Mouse (Mus musculus): ENCODE results near the gene Spg7.
"Not testable (repeated sequence)": the region's sequence is repeated elsewhere in the genome, so short reads cannot be mapped to it uniquely, and the experiment has no call there.

Spg7 gene

DNA sequence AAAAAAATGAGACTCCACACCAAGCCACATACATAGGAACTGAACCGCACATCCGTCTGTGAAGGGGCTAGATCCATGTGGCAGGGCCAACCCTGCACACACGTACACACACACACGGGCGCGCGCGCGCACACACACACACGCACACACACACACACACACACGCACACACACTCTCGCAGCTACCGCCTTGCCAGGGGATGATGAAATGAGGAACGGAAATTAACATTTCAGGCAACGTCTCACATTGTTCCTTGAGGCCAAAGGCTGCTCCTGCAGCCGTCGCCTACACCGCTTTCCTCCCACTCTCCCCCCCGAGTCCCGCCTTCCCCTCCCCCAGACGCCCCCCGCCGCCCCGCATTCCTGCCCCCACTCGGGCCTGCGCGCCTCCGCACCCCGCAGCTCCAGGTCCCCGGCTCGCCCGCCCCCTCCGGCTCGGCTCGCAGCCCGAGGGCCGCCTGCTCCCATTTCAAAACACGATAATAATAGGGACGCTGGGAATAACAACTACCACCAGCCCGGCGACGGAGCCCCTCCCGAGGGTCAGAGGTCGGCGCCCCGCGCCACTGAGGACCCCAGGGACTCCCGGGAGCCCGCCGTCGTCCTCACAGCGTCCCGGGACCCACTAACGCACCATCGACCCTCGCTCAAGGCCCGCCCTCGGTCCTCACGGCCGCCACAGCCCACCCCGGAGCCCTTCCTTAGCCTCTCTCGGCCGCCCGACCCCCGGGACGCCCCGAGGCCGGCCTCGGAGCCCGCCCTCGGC, 21.6 kb upstream of the Spg7 start:
- DNase-seq (ENCODE audit: low read depth, low spot score): peak; percentile 65

DNA sequence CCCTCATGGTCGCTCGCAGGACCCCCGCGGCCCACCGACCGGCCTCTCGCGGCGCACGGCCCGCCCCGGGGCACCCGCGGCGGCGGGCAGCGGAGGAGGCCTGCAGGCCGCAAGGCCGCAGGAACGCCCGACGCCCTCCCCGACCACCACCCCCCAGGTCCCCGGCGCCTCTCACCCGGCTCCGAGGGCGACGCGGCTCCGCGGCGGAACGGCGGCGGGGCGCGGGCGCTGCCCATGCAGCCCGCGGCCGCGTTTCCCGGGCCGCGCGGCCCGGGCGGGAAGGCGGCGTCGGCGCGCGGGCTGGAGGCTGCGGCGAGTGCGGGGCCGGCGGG, 21.0 kb upstream of the Spg7 start:
- DNase-seq (ENCODE audit: low read depth, low spot score): no peak

DNA sequence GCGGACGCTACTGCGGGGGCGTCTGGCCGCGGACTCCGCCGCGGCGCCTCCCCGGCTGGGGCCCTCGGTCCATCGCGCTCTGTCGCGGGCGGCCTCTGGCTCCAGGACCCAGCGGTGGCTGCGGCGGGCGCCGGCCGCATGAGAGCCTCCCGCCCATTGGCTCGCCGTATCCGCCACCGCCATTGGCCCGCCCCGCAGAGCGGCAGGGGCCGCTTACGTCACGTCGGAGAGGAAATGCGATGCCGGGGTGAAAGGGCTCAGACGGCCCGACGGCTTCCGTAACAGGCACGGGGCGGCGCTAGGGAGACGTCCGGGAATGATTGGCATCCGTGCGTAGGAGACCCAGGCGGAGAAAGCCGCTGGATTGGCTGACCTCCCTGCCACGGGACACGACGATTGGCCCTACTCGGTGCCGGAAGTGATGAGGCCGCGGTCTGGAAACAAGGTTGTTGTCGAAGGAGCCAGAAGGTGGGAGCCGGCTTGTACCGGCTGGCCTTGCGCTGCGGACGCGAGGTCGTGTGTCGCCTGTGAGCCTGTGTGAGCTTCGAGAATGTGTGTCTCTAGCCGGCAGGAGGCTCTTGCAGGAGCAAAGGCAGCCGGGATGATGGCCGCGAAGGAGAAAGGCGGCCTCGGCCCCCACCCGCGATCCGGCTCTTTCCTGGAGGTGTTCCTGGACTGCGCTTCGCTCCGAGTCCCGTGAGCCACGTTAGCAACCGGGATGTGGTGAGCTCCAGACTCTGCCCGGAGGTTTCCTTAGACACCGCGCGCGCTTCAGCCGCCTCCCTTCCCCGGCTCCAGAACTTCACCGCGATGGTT, 20.4 kb upstream of the Spg7 start, which contains the start of gene Ankrd11:
Ankrd11 (minus strand) TSS at position 120 of the 816 bp plus-strand sequence.
- DNase-seq (ENCODE audit: low read depth, low spot score): peak; percentile 100

GRCm38 (mm10) chr8:123042974-123043625, 19.6 kb upstream of the Spg7 start:
- DNase-seq (ENCODE audit: low read depth, low spot score): no peak

GRCm38 (mm10) chr8:123043941-123044340, 18.8 kb upstream of the Spg7 start:
- no peak for DNase-seq (ENCODE audit: low read depth, low spot score)

DNA sequence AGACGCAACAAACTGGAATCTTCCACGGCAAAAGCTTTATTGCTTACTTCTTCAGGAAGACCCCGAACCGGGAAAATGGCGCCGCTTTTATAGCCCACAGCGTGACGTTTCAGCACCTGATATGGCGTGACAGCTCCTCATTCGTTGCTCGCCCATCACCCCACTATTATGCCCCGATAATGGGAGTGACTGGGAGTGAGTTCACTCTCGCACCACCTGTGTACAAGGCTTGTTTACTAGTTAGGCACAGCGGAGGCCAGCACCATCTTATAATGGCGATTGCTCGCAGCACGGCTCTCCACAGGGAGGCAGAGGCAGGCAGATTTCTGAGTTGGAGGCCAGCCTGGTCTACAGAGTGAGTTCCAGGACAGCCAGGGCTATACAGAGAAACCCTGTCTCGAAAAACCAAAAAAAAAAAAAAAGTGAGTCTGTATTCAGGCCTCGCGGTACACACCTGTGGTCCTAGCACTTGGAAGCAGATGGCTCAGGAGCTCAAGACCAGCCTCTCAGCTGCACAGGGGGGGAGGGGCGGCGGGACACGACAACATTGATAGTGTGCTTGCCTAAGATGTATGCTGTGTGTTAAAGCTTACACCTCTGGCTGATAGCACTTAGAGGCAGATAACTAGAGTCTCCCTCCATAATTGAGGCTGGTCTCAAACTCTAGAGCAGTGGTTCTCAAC, 17.9 kb upstream of the Spg7 start:
- not testable (repeated sequence) for DNase-seq (ENCODE audit: low read depth, low spot score)

DNA sequence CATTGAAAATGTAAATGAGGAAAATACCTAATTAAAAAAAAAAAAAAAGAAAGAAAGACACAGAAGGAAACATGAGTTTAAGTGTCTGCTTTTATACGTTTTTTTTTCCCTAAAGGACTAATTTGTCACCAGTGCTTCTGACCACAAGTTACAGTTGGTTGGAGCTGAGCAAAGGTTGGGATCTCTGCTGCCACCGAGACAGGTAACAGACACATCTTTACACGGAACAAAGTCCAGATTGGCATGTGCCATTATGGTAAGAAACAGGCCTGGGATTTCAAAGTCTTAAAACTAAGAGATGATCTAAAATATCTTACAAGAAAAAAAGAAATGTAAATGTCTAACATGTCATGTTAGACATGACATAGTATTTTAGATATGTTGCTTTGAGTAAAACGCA, 16.0 kb upstream of the Spg7 start:
- DNase-seq (ENCODE audit: low read depth, low spot score): no peak

DNA sequence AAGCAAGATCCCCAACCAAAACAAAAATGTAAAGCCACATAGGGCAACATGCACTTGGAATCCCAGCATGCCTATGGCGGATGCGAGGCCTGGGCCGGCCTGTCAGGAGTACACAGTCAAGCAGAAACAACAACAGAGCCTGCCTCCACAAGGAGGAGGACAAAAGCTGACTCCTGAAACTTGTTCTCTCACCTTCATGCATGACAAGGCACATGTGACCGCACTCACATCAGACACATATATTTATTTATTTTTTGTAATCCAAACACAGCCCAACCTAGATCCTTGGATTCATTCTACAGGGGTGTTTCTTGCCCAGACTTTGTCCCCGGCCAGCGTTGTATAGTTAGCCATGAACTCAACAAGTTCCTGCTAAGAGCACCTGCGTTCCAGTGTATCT, 14.9 kb upstream of the Spg7 start:
- no peak for DNase-seq (ENCODE audit: low read depth, low spot score)

- no peak for DNase-seq (ENCODE audit: low read depth, low spot score)
Measured at GRCm38 (mm10) chr8:123048402-123048801, 14.3 kb upstream of the Spg7 start.

DNA sequence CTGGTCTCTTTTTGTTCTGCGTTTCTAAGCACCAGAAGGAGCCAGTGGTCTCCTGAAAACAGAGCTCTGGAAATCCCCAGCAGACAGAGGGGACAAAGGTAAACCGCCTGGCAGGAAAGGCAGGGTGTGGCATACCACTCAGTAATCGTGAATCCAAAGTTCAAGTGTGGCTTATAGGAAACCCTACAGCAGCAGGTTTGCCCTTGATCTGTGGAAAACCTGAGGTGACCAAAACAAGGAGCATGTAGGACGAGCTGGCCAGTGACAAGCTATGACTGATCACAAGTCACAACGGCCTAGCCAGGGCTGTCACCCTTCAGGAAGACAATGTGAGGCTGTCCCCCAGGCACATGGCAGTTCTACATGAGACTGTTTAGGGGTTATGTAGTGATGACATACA, 11.3 kb upstream of the Spg7 start:
- DNase-seq (ENCODE audit: low read depth, low spot score): no peak

- DNase-seq (ENCODE audit: low read depth, low spot score): no peak
Measured at GRCm38 (mm10) chr8:123064072-123064471, 1.3 kb downstream of the Spg7 start.

DNA sequence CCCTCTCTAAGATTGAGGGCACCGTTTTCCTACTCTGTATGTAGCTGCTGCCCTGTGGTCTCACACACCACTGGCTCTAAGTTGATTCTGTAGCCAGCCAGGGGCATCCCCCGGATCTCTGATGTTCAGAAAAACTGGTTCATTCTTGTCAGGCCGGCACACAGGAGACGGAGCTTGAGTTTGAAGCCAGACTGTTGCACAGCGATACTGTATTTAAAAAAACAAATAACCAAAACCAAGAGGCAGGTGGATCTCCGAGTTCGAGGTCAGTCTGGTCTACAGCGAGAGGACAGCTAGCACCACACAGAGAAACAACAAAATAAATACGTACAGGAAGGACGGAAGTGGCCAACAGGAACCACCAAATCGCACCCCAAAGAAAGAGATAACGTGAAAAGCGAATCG, 2.1 kb downstream of the Spg7 start:
- no peak for DNase-seq (ENCODE audit: low read depth, low spot score)

DNA sequence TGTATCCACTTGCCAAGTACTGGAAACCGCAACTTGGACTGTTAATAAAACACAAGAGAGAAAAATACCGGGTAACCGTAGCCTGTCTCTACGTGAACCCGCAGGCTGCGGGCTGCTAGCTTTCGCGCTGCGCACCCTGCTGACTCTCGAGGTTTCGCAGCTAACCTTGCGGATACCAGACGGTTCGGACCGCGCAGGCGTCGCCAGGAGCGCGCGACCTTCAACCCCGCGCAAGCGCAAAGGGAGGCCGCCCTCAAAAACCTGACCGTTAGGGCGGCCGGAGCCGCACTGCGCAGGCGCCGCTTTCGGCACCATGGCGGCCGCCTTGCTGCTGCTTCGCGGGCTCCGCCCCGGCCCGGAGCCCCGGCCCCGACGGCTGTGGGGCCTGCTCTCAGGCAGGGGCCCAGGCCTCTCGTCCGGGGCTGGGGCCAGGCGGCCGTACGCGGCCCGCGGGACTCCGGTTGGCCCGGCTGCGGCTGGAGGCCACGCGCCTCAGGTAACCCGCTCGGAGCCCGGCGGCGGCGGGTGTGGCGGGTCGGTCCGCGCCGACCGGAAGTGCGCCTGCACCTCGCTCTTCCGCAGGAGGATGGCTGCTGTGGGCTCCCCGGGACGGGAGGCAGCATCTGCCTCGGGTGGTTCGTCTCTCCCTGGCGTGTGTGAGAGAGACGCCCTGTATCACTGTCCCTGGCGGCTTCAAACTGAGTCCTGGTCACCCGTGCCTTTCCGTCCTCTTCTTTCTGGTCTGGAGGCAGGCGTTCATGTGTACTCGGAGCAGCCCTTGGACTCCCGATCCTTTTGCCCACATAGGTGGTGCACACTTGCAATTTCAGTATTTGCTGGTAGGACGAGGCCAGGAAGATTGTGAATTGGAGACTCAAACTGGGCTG, 2.7 kb downstream of the Spg7 start:
- peak; percentile 97 for DNase-seq (ENCODE audit: low read depth, low spot score)

- peak; percentile 32 for DNase-seq (ENCODE audit: low read depth, low spot score)
Measured at GRCm38 (mm10) chr8:123066101-123066683, 3.5 kb downstream of the Spg7 start.

DNA sequence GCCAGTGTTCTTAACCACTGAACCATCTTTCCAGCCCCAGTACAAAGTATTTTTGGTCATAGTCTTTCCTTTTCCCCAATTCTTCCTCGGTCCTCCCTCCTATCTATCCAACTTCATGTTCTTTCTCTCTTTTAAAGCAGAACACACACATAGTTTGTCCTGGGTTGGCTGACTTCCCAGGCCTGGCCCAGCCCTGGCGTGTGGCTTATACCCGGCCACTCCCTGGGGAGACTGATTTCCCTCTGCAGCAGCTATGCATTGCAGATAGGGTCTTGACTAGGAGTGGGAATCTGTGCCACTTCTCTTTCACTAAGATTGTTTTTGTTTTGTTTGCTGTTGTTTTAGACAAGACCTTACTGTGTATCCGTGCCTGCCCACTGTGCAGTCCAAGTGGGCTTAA, 8.4 kb downstream of the Spg7 start:
- no peak for DNase-seq (ENCODE audit: low read depth, low spot score)

- DNase-seq (ENCODE audit: low read depth, low spot score): no peak
Measured at GRCm38 (mm10) chr8:123077213-123077612, 14.5 kb downstream of the Spg7 start.

GRCm38 (mm10) chr8:123082993-123083392, 20.3 kb downstream of the Spg7 start:
- no peak for DNase-seq (ENCODE audit: low read depth, low spot score)

GRCm38 (mm10) chr8:123083610-123084009, 20.9 kb downstream of the Spg7 start:
- no peak for DNase-seq (ENCODE audit: low read depth, low spot score)

GRCm38 (mm10) chr8:123087289-123087688, 24.5 kb downstream of the Spg7 start:
- no peak for DNase-seq (ENCODE audit: low read depth, low spot score)

DNA sequence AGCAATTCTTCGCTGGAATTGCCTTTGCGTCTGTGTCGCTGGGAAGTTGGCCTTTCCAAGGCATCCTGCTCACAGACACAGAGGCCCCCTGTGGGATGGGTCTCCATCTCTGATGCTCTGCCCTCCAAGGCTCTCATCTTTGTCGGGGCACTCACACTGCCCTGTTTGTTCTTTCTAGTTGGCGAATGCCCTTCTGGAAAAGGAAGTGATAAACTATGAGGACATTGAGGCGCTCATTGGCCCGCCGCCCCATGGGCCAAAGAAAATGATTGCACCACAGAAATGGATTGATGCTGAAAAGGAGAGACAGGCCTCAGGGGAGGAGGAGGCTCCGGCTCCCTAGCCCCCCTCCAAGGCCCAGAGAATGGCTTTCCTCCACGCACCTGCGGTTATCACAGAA, 34.5 kb downstream of the Spg7 start:
- DNase-seq (ENCODE audit: low read depth, low spot score): no peak

Measured in forelimb bud, embryonic 11.5 days (tissue).